Mouse (Mus musculus) thymus, postnatal 10 days (tissue): ENCODE results near the gene Smg9.
A peak's percentile ranks its signal among the peaks of the same experiment; 100 is the strongest.

ENCODE experiments used
- DNase-seq, 2 experiments: peaks; one replicate each; pipeline ENCODE4 v3.0.0; 2021; ENCODE audit warnings: low spot score in 2 of 2

The Smg9 gene

DNA sequence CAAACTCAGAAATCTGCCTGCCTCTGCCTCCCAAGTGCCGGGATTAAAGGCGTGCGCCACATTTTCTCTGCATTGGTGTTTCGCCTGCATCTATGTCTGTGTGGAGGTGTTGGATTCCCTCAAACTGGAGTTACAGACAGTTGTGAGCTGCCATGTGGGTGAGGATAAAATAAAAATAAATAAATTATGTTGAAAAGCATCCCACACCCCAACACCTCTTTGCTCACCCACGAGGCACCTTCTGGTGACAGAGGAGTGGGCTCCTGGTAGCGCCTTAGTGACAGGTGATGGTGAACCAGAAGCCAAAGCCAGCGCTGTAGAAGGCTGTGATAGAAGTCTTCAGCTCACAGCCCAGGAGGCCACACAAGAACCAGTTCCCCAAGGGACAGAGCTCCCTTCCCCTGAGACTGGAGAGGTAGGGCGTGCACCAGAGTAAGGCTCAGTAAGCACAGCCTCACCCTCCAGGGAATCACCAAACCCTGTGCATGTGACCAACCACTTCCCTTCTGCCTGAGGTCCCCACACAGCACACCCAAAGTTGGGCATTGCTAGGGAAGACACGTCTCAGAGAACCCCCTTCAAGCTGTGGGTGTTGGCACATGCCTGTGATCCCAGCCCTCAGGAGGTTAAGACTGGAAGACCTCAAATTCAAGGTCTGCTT lies 46.0 kb downstream of the Smg9 start:
- DNase-seq = no peak

- no peak for DNase-seq
Measured at GRCm38 (mm10) chr7:24446697-24447340, 47.4 kb downstream of the Smg9 start.

GRCm38 (mm10) chr7:24448782-24449517 lies 49.5 kb downstream of the Smg9 start:
- DNase-seq = no peak

DNA sequence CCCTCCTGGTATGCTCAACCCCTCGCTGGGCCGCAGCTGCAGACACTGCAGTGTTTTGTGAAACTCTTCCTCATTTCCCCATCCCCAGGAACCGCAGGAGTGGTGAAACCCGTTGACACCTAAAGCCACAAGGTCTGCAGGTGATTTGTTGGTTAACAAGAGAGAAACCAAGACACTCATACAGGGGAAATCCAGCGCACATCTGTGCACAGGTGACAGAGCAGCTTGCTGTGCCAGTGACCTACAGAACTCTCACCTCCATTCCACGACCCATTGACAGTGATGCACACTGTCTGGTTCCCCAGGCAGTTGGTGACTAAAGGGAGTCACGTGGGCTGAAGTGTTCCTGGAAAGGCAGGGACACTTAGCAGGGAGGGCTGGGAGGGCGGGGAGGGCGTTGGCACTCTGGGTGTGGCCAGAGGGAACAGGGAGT lies 51.2 kb downstream of the Smg9 start:
- no peak for DNase-seq

DNA sequence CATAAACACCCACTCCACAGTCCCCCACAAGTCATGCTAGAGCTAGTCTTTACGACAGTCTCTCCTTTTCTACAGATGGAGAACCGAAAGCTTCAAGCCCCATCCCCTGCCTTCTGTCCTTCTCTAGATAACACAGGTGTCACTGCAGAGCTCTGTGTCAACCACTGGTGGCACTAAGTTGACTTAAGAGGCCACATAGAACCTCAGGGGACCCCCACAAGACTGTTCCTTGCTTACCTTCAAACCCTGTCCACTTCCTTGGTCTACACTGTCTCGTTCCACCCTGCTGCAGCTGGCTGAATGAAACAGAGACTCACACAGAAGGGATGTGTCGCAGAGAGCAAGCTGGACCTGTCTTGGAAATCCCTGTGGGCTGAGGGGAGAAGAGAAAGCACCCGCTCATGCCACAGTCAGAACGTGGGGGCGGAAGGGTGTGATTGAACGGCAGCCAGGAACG lies 52.5 kb downstream of the Smg9 start, which contains the start of gene Irgc1:
TSS of gene Irgc1 (minus strand) at position 443 of the 457 bp plus-strand sequence.
- DNase-seq = no peak

GRCm38 (mm10) chr7:24454199-24454598 lies 54.8 kb downstream of the Smg9 start:
- no peak for DNase-seq

- DNase-seq = no peak
Measured at GRCm38 (mm10) chr7:24455726-24456125, 56.3 kb downstream of the Smg9 start.

GRCm38 (mm10) chr7:24457726-24458370 lies 58.4 kb downstream of the Smg9 start:
- DNase-seq = peak; percentile 65 to 69

- no peak for DNase-seq
Measured at GRCm38 (mm10) chr7:24459440-24459839, 60.0 kb downstream of the Smg9 start.

GRCm38 (mm10) chr7:24459843-24460242 lies 60.4 kb downstream of the Smg9 start:
- no peak for DNase-seq

GRCm38 (mm10) chr7:24461376-24462051 lies 62.1 kb downstream of the Smg9 start:
- DNase-seq = no peak

GRCm38 (mm10) chr7:24462388-24463319 lies 63.2 kb downstream of the Smg9 start, which contains the start of gene Plaur:
Plaur (plus strand) TSS chr7:24462484.
- no peak for DNase-seq

GRCm38 (mm10) chr7:24466835-24467234 lies 67.4 kb downstream of the Smg9 start:
- no peak for DNase-seq

- peak in 1 of 2 experiments; percentile 29 for DNase-seq
Measured at GRCm38 (mm10) chr7:24467886-24468285, 68.5 kb downstream of the Smg9 start.

DNA sequence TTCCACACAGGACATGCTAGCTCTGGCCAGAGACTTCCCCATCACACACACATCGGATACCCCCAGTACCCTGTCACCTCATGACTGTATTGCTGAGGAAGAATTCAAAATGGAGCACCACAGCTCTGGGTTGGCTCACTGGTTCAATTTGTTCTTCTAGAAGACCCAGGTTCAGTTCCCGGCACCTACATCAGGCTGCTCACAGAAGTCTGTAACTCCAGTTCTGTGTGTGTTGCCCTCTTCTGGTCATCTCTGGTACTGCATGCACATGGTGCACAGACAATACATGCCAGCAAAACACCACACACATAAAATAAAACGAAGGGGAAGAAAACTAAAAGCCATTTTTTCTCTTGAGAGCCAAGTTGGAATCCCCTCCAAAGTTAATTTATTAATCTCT lies 69.7 kb downstream of the Smg9 start:
- DNase-seq = peak in 1 of 2 experiments; percentile 28

GRCm38 (mm10) chr7:24470356-24470755 lies 70.9 kb downstream of the Smg9 start:
- DNase-seq = no peak
